Mouse (Mus musculus): Measurements from ENCODE around the gene Wdfy1. TPM values are rescaled to one million over a fixed set of nuclear protein-coding genes. Genes with fewer than 3 reads are reported as not detected.

The Wdfy1 gene
- polyA plus RNA-seq (2014; fragmentation: Nextera tagmentation; extraction: Ambion mirVana): 99.6 and 132 TPM in 2 replicates

DNA sequence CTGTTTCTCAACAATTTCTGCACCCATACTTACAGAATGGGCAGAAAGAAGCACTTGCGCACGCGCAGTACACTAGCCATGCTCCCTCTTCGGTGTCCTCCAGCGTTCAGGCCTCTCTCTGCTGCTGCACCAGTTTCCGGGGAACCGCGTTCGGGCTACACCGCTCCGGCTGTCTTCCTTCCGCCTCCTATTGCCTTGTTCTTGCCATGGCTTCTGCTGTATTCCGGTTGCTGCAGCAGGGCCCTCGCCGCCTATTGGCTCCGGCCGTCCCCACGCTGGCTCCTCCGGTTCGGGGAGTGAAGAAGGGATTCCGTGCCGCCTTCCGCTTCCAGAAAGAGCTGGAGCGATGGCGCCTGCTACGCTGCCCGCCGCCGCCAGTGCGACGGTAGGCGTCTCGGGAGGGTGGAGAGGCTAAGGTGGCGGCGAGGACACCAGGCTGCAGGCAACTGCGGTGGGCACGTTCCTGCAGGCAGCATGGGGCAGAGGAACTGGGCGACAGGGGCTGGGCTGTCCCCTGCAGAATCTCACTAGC is at the start of gene Wdfy1, which contains the start of gene Mrpl44:
Gene Wdfy1 (minus strand): TSS at position 217 of the 532 bp plus-strand sequence.
Gene Mrpl44 (plus strand): TSS at position 92 of the 532 bp plus-strand sequence.
- H3K4me2 ChIP-seq (ENCODE audit: low read length): peak within 1 kb of the TSS; percentile 65
- peaks cover 3% of the 10 kb centered on the region for H3K4me1 ChIP-seq (ENCODE audit: control insufficient read depth, insufficient read depth, low read length)
- peak within 1 kb of the TSS; percentile 91 for H3K27ac ChIP-seq (replicated peaks; ENCODE audit: low read depth, low read length)
- peak within 1 kb of the TSS; percentile 90 for H3K9ac ChIP-seq (replicated peaks; ENCODE audit: low read length)
- H3K4me3 ChIP-seq (replicated peaks; ENCODE audit: low read depth, low read length): peak within 1 kb of the TSS; percentile 95
- H3K36me3 ChIP-seq (ENCODE audit: control insufficient read depth, insufficient read depth, low read length): peaks cover 30% of the 10 kb centered on the region
- no peaks in the 10 kb centered on the region for H3K9me3 ChIP-seq (ENCODE audit: control insufficient read depth, low read length)
- no peaks in the 10 kb centered on the region for H3K27me3 ChIP-seq (ENCODE audit: control insufficient read depth, insufficient read depth, low read length)
- under 1% methylated on average over 38 of the region's 38 CpGs for WGBS
- ATAC-seq (ENCODE audit: low FRiP score, low TSS enrichment) (peak; percentile 100), DNase-seq (peak; percentile 97)

DNA sequence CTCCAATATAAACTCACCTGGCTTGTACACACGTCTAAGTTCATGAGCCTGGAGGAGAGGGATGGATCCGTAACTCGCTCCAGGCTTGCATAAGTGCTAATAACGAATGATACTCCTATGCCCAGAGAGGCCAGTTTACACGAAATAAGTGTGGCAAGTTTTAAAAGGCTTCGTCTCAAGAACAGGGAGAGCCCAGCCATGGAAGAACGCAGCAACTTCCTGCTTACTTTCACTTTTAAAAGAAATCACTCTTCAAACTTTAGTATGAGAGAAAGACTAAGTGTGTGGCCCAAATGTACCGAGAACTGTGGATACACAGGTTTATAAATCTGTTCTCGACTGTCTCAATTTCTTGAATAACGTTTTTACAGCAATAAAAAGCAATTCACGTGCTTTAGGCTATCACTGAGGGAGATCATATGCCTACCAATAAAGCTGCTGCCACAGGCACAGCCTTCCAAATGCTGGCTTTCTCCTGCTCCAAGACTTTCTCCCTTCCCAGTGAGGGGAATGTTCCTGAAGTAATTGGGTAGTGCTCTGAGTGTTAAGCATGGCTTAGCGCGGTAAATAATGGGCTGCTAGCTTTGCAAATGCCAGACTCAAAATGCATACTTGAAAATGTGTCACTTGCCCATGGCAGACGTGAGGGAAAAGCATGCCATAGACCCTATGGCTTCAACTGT is 48.1 kb upstream of the Wdfy1 start:
- no peak for DNase-seq
- no peaks in the 10 kb centered on the region for H3K36me3 ChIP-seq (ENCODE audit: control insufficient read depth, insufficient read depth, low read length)
- no peak overlapping the region for H3K4me3 ChIP-seq (replicated peaks; ENCODE audit: low read depth, low read length)
- peaks cover 2% of the 10 kb centered on the region; the same call in 1 of the 2 replicates for H3K4me1 ChIP-seq (ENCODE audit: control insufficient read depth, insufficient read depth, low read length)
- H3K9ac ChIP-seq (replicated peaks; ENCODE audit: low read length): no peak overlapping the region
- no peaks in the 10 kb centered on the region for H3K27me3 ChIP-seq (ENCODE audit: control insufficient read depth, insufficient read depth, low read length)
- ATAC-seq (ENCODE audit: low FRiP score, low TSS enrichment): no peak
- no peak overlapping the region for H3K4me2 ChIP-seq (ENCODE audit: low read length)
- H3K27ac ChIP-seq (replicated peaks; ENCODE audit: low read depth, low read length): no peak overlapping the region
- H3K9me3 ChIP-seq (ENCODE audit: control insufficient read depth, low read length): no peaks in the 10 kb centered on the region
- 85% methylated on average over 14 of the region's 14 CpGs for WGBS

DNA sequence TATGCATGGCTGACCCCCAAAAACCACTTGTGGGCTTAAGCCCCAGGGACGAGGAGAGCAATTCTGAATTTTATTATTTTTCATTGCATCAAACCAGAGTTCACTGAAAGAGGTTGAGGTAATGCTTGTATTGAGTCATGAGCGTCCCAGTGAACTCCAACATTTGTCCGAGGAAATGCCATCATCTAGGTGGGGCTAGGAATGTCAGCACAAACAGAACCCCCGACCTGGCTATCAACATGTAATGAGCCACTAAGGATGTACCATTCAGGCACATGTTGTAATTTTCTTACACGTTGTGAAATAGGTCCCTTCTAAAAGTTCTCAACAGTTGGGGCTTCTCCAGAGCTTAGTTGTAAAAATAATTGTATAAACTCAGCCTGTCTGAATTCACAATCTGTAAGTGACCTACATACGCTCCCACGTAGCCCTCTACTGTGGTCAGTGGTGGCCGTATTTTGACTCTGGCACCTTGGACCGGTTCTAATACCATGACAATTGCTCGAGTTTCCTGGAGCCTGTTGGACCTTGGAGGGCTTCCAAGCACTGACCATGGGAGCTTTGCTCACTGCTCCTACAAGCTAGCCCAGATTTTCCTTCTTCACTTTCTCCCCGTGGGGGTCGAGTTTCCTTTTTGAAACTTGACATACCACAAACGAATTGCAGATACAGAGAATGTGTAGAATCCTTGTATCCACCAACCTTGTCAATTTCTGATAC is 47.0 kb upstream of the Wdfy1 start:
- DNase-seq (no peak), ATAC-seq (ENCODE audit: low FRiP score, low TSS enrichment) (no peak)
- WGBS: 79% methylated on average over 13 of the region's 13 CpGs

DNA sequence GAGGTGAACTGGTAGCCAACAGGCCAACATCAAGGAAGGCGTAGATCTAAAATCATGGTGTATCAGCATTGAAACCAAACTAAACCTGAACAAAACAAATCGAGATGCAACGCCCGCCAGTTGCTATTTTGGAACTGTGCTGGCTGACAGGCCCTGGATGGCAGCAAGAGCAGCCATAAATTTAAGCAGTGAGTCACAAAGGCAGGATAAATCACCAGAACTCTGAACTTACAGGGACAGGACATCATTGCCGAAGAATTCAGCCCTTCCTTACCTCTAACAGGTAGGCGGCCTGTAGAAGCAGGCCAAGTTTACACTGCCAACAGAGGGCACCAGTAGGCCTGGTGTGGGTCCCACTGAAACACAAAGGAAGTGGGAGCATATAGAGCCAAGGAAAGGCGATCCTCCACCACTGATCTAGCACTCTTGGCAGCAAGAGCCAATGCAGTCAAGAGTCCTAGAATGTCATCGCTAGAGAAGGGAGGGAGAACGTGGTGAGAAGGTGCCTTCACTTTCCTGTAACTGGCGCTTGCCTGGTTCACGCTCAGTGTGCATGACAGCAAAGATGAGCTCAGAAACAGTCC is 43.4 kb upstream of the Wdfy1 start:
- DNase-seq: no peak
- H3K4me2 ChIP-seq (ENCODE audit: low read length): no peak overlapping the region
- H3K27me3 ChIP-seq (ENCODE audit: control insufficient read depth, insufficient read depth, low read length): no peaks in the 10 kb centered on the region
- no peak overlapping the region for H3K27ac ChIP-seq (replicated peaks; ENCODE audit: low read depth, low read length)
- no peak overlapping the region for H3K9ac ChIP-seq (replicated peaks; ENCODE audit: low read length)
- no peak overlapping the region for H3K4me3 ChIP-seq (replicated peaks; ENCODE audit: low read depth, low read length)
- H3K4me1 ChIP-seq (ENCODE audit: control insufficient read depth, insufficient read depth, low read length): 0 out of 2 replicates have a peak, but pooled peaks cover 2% of the 10 kb centered on the region
- no peak for ATAC-seq (ENCODE audit: low FRiP score, low TSS enrichment)
- H3K9me3 ChIP-seq (ENCODE audit: control insufficient read depth, low read length): no peaks in the 10 kb centered on the region
- no peaks in the 10 kb centered on the region for H3K36me3 ChIP-seq (ENCODE audit: control insufficient read depth, insufficient read depth, low read length)
- 91% methylated on average over 11 of the region's 11 CpGs for WGBS

More for the DNA sequence above, 47.0 kb upstream of the Wdfy1 start:
- Histone ChIP-seq H3K27me3 (ENCODE audit: control insufficient read depth, insufficient read depth, low read length) (no peaks in the 10 kb centered on the region), H3K36me3 (ENCODE audit: control insufficient read depth, insufficient read depth, low read length) (no peaks in the 10 kb centered on the region), H3K4me2 (ENCODE audit: low read length) (no peak overlapping the region), H3K9ac (replicated peaks; ENCODE audit: low read length) (no peak overlapping the region), H3K4me1 (ENCODE audit: control insufficient read depth, insufficient read depth, low read length) (peaks cover 2% of the 10 kb centered on the region; the same call in 1 of the 2 replicates), H3K27ac (replicated peaks; ENCODE audit: low read depth, low read length) (no peak overlapping the region), H3K9me3 (ENCODE audit: control insufficient read depth, low read length) (no peaks in the 10 kb centered on the region), H3K4me3 (replicated peaks; ENCODE audit: low read depth, low read length) (no peak overlapping the region)

DNA sequence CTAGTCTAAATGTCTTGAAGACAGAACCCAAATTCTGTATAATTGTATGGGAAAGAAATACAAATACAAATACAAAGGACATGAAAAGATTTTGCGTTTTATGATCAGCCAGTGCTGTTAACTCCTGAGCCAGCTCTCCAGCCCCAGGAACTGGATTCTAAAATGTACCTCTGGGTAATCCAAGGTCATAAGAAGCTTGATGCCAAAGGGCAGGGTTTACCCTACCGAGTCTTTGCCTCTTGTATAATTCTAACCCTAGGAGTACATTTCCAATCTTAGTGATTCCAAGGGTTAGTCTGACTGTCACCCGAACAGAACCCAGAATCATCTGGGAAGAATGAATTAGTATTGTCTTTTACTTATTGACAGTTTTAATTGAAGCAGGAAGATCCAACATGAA is 39.5 kb upstream of the Wdfy1 start:
- Histone ChIP-seq H3K4me2 (ENCODE audit: low read length) (no peak overlapping the region), H3K36me3 (ENCODE audit: control insufficient read depth, insufficient read depth, low read length) (no peaks in the 10 kb centered on the region), H3K9me3 (ENCODE audit: control insufficient read depth, low read length) (no peaks in the 10 kb centered on the region), H3K27me3 (ENCODE audit: control insufficient read depth, insufficient read depth, low read length) (no peaks in the 10 kb centered on the region), H3K9ac (replicated peaks; ENCODE audit: low read length) (no peak overlapping the region), H3K27ac (replicated peaks; ENCODE audit: low read depth, low read length) (no peak overlapping the region), H3K4me1 (ENCODE audit: control insufficient read depth, insufficient read depth, low read length) (no peaks in the 10 kb centered on the region), H3K4me3 (replicated peaks; ENCODE audit: low read depth, low read length) (no peak overlapping the region)
- ATAC-seq (ENCODE audit: low FRiP score, low TSS enrichment) (no peak), DNase-seq (no peak)
- WGBS: 94% methylated on average over 3 of the region's 3 CpGs

DNA sequence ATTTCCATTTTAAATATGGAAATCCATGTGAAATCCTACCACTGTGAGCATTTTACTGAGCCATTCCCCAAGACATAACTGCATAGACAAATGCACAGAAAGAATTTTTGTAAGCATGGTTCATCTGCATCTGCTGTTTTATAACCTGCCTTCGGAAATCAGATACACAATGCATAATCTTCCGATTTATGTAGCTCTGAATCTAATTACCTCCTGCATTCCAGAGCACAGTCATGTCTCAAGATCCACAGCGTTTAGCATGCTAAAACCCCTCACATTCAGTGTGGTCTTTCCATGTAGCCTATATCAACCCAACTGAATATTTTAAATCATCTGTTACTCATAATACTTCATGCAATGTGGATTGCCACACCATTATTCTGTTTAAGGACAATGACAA is 33.5 kb upstream of the Wdfy1 start:
- Histone ChIP-seq H3K36me3 (ENCODE audit: control insufficient read depth, insufficient read depth, low read length) (no peaks in the 10 kb centered on the region), H3K9ac (replicated peaks; ENCODE audit: low read length) (no peak overlapping the region), H3K9me3 (ENCODE audit: control insufficient read depth, low read length) (no peaks in the 10 kb centered on the region), H3K4me1 (ENCODE audit: control insufficient read depth, insufficient read depth, low read length) (no peaks in the 10 kb centered on the region), H3K27me3 (ENCODE audit: control insufficient read depth, insufficient read depth, low read length) (no peaks in the 10 kb centered on the region), H3K27ac (replicated peaks; ENCODE audit: low read depth, low read length) (no peak overlapping the region), H3K4me2 (ENCODE audit: low read length) (no peak overlapping the region), H3K4me3 (replicated peaks; ENCODE audit: low read depth, low read length) (no peak overlapping the region)
- 82% methylated on average over 3 of the region's 3 CpGs for WGBS
- ATAC-seq (ENCODE audit: low FRiP score, low TSS enrichment) (no peak), DNase-seq (no peak)

DNA sequence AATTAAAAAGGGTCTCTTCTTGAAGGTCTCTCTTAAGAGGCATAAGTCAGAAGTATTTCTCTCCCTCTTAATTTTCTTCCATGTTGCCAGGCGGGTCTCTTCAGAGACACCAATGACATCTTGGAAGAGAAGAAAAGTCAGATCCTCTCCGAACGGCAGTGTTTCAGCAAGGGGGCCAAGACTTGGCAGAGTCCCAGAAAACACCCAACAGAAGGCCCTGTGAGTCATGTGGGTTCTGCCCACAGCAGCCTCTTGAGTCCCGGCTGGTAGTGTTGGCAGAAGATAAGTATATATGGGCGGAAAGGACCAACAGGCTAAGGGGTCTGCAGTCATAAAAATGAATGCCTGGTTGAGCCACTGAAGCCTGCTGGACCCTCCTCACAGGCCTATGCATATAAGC is 30.9 kb upstream of the Wdfy1 start:
- no peaks in the 10 kb centered on the region for H3K4me1 ChIP-seq (ENCODE audit: control insufficient read depth, insufficient read depth, low read length)
- no peak overlapping the region for H3K4me3 ChIP-seq (replicated peaks; ENCODE audit: low read depth, low read length)
- WGBS: 77% methylated on average over 5 of the region's 5 CpGs
- no peaks in the 10 kb centered on the region for H3K36me3 ChIP-seq (ENCODE audit: control insufficient read depth, insufficient read depth, low read length)
- ATAC-seq (ENCODE audit: low FRiP score, low TSS enrichment) (no peak), DNase-seq (peak; percentile 28)
- H3K9me3 ChIP-seq (ENCODE audit: control insufficient read depth, low read length): no peaks in the 10 kb centered on the region
- H3K4me2 ChIP-seq (ENCODE audit: low read length): no peak overlapping the region
- H3K27me3 ChIP-seq (ENCODE audit: control insufficient read depth, insufficient read depth, low read length): no peaks in the 10 kb centered on the region
- no peak overlapping the region for H3K9ac ChIP-seq (replicated peaks; ENCODE audit: low read length)
- H3K27ac ChIP-seq (replicated peaks; ENCODE audit: low read depth, low read length): no peak overlapping the region

DNA sequence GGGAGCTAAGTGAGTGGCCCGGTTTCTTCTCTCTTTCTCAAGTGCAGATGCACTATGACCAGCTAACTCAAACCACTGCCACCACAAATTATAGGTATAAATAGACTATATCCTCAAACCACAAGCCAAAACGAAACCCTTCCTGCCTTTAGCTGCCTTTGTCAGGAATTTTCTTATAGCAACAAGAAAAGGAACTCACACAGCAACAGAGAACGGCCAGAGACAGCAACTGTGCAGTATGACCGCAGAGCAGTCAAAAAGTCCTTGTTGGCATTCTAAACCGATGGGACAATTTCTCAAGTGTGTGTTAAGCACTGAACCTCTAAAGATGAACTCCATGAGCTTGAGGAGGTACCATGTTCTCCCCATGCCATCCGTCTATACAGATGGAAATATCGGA is 27.7 kb upstream of the Wdfy1 start:
- H3K36me3 ChIP-seq (ENCODE audit: control insufficient read depth, insufficient read depth, low read length): no peaks in the 10 kb centered on the region
- no peaks in the 10 kb centered on the region for H3K4me1 ChIP-seq (ENCODE audit: control insufficient read depth, insufficient read depth, low read length)
- H3K9me3 ChIP-seq (ENCODE audit: control insufficient read depth, low read length): no peaks in the 10 kb centered on the region
- WGBS: 88% methylated on average over 7 of the region's 7 CpGs
- DNase-seq (no peak), ATAC-seq (ENCODE audit: low FRiP score, low TSS enrichment) (no peak)
- H3K27me3 ChIP-seq (ENCODE audit: control insufficient read depth, insufficient read depth, low read length): no peaks in the 10 kb centered on the region
- H3K4me3 ChIP-seq (replicated peaks; ENCODE audit: low read depth, low read length): no peak overlapping the region
- no peak overlapping the region for H3K4me2 ChIP-seq (ENCODE audit: low read length)
- no peak overlapping the region for H3K27ac ChIP-seq (replicated peaks; ENCODE audit: low read depth, low read length)
- no peak overlapping the region for H3K9ac ChIP-seq (replicated peaks; ENCODE audit: low read length)
